Mouse (Mus musculus) neural tube, embryonic 11.5 days (tissue): ENCODE data around the gene Stam2. TPM values are rescaled to one million over a fixed set of nuclear protein-coding genes. Genes with fewer than 3 reads are reported as not detected.

ENCODE experiments used
- ATAC-seq: fragments of 200-750 bp; cut with Nextera tagmentation; 2 replicates; pipeline ENCODE4 v1.8.0; 2017; ENCODE audit warnings: moderate number of reproducible peaks, mild to moderate bottlenecking, moderate TSS enrichment, moderate library complexity; ENCODE audit not compliant: insufficient read depth, low FRiP score, low TSS enrichment
- DNase-seq: peaks from one replicate; pipeline ENCODE4 v3.0.0-alpha.2; 2015; ENCODE audit warnings: low spot score
- H3K27ac ChIP-seq: fragments of 300-500 bp; sonication (generic); 2 replicates; pipeline ENCODE4 v1.5.1; 2014; ENCODE audit warnings: low read depth, mild to moderate bottlenecking, low read length
- H3K27me3 ChIP-seq: fragments of 300-500 bp; sonication (generic); 2 replicates; pipeline ENCODE4 v1.6.1; 2014; ENCODE audit warnings: mild to moderate bottlenecking, low read length, mixed read lengths; ENCODE audit not compliant: control insufficient read depth, insufficient read depth
- H3K36me3 ChIP-seq: fragments of 300-500 bp; sonication (generic); 2 replicates; pipeline ENCODE4 v1.6.1; 2014; ENCODE audit warnings: mild to moderate bottlenecking, low read length, moderate library complexity, mixed read lengths; ENCODE audit not compliant: control insufficient read depth, insufficient read depth
- H3K4me1 ChIP-seq: fragments of 300-500 bp; sonication (generic); 2 replicates; pipeline ENCODE4 v1.6.1; 2014; ENCODE audit warnings: low read length, mixed read lengths; ENCODE audit not compliant: control insufficient read depth, insufficient read depth
- H3K4me2 ChIP-seq: fragments of 300-500 bp; sonication (generic); 2 replicates; pipeline ENCODE4 v1.6.1; 2014; ENCODE audit warnings: low read depth, mild to moderate bottlenecking, moderate library complexity
- H3K4me3 ChIP-seq: fragments of 300-500 bp; sonication (generic); 2 replicates; pipeline ENCODE4 v1.5.1; 2014; ENCODE audit warnings: low read depth, low read length
- H3K9ac ChIP-seq: fragments of 300-500 bp; sonication (generic); 2 replicates; pipeline ENCODE4 v1.6.1; 2014; ENCODE audit warnings: mild to moderate bottlenecking, low read length
- H3K9me3 ChIP-seq: fragments of 300-500 bp; sonication (generic); 2 replicates; pipeline ENCODE4 v1.6.1; 2016; ENCODE audit warnings: low read length; ENCODE audit not compliant: control insufficient read depth
- WGBS: fragments of 180-500 bp; shearing (Covaris S2); extraction: QIAGEN DNeasy Blood & Tissue Kit; methylation state at CpG from one replicate; pipeline ENCODE4 v1.1.7; 2014; 5-methylcytosine and 5-hydroxymethylcytosine counted together
- polyA plus RNA-seq: library from polyadenylated mRNA; unstranded; fragments of >200 nt; fragmentation: Nextera tagmentation; extraction: Ambion mirVana; gene quantifications from 2 replicates; pipeline ENCODE4 v1.2.1, GENCODE M21; 2014

The Stam2 gene
- polyA plus RNA-seq, 1 experiment from 2014 or later = 45.8 TPM

- H3K4me3 ChIP-seq = no peak overlapping the region
- no peak overlapping the region for H3K9ac ChIP-seq
- no peaks in the 10 kb centered on the region for H3K9me3 ChIP-seq
- H3K36me3 ChIP-seq = no peaks in the 10 kb centered on the region
- no peak overlapping the region for H3K4me2 ChIP-seq
- WGBS = 78% methylated on average over 4 of the region's 4 CpGs
- H3K27ac ChIP-seq = no peak overlapping the region
- no peaks in the 10 kb centered on the region for H3K4me1 ChIP-seq
- no peak for ATAC-seq
- H3K27me3 ChIP-seq = no peaks in the 10 kb centered on the region
- DNase-seq = no peak
Observed at GRCm38 (mm10) chr2:52654541-52654940, 87.5 kb downstream of the Stam2 start.

GRCm38 (mm10) chr2:52651547-52651946 lies 90.5 kb downstream of the Stam2 start:
- H3K4me2 ChIP-seq = no peak overlapping the region
- no peak overlapping the region for H3K4me3 ChIP-seq
- no peaks in the 10 kb centered on the region for H3K36me3 ChIP-seq
- WGBS = 84% methylated on average over 6 of the region's 6 CpGs
- no peaks in the 10 kb centered on the region for H3K9me3 ChIP-seq
- no peaks in the 10 kb centered on the region for H3K4me1 ChIP-seq
- H3K9ac ChIP-seq = no peak overlapping the region
- no peak for ATAC-seq
- no peaks in the 10 kb centered on the region for H3K27me3 ChIP-seq
- no peak overlapping the region for H3K27ac ChIP-seq
- DNase-seq = no peak

GRCm38 (mm10) chr2:52647255-52647998 lies 94.7 kb downstream of the Stam2 start:
- H3K9me3 ChIP-seq = no peaks in the 10 kb centered on the region
- 80% methylated on average over 8 of the region's 8 CpGs for WGBS
- no peaks in the 10 kb centered on the region for H3K27me3 ChIP-seq
- H3K4me3 ChIP-seq = no peak overlapping the region
- ATAC-seq (no peak), DNase-seq (no peak)
- no peaks in the 10 kb centered on the region for H3K36me3 ChIP-seq
- no peak overlapping the region for H3K27ac ChIP-seq
- H3K4me2 ChIP-seq = no peak overlapping the region
- H3K4me1 ChIP-seq = no peaks in the 10 kb centered on the region
- no peak overlapping the region for H3K9ac ChIP-seq

- H3K4me3 ChIP-seq = no peak overlapping the region
- H3K9me3 ChIP-seq = no peaks in the 10 kb centered on the region
- 63% methylated on average over 6 of the region's 6 CpGs for WGBS
- H3K9ac ChIP-seq = no peak overlapping the region
- DNase-seq (no peak), ATAC-seq (no peak)
- H3K27ac ChIP-seq = no peak overlapping the region
- H3K4me1 ChIP-seq = no peaks in the 10 kb centered on the region
- H3K36me3 ChIP-seq = no peaks in the 10 kb centered on the region
- H3K27me3 ChIP-seq = no peaks in the 10 kb centered on the region
- no peak overlapping the region for H3K4me2 ChIP-seq
Observed at GRCm38 (mm10) chr2:52643657-52644056, 98.4 kb downstream of the Stam2 start.

Other genes with a start within 250 kb of the Stam2 start
- 3.2 and 4.3 TPM in 2 replicates for gene Cacnb4, start 65.5 kb downstream of the Stam2 start, polyA plus RNA-seq
- gene Fmnl2, start 115.6 kb upstream of the Stam2 start, polyA plus RNA-seq = 7.8 and 9.0 TPM in 2 replicates